Mouse (Mus musculus): ENCODE measurements around the gene Hoxd10.

The Hoxd10 gene

GRCm38 (mm10) chr2:74691022-74691951, at the start of gene Hoxd10:
Gene Hoxd10, plus strand, starts transcription at chr2:74691924.
- in situ Hi-C loops (cut with MboI; ENCODE audit: low sequenced_read_pairs) = loop anchor here (10.0 to 25.0 kb wide), 2 partner anchors 454 to 621 kb away; no protein-coding TSS in a partner anchor

GRCm38 (mm10) chr2:74642431-74642830, 49.3 kb upstream of the Hoxd10 start:
- in situ Hi-C loops (cut with MboI; ENCODE audit: low sequenced_read_pairs) = no loop called here

- in situ Hi-C loops (cut with MboI; ENCODE audit: low sequenced_read_pairs) = no loop called here
These were observed 46.1 kb upstream of the Hoxd10 start for GRCm38 (mm10) chr2:74645631-74646030.

GRCm38 (mm10) chr2:74647082-74647864, 44.5 kb upstream of the Hoxd10 start:
- in situ Hi-C loops (cut with MboI; ENCODE audit: low sequenced_read_pairs) = no loop called here

GRCm38 (mm10) chr2:74652996-74653340, 38.8 kb upstream of the Hoxd10 start:
- in situ Hi-C loops (cut with MboI; ENCODE audit: low sequenced_read_pairs) = loop anchor here (25.0 kb wide), 1 partner anchor 591 kb away; no protein-coding TSS in a partner anchor

- in situ Hi-C loops (cut with MboI; ENCODE audit: low sequenced_read_pairs) = loop anchor here (25.0 kb wide), 1 partner anchor 592 kb away; no protein-coding TSS in a partner anchor
These were observed 37.8 kb upstream of the Hoxd10 start for GRCm38 (mm10) chr2:74653781-74654535.

GRCm38 (mm10) chr2:74654743-74655419, 36.8 kb upstream of the Hoxd10 start:
- in situ Hi-C loops (cut with MboI; ENCODE audit: low sequenced_read_pairs) = loop anchor here (25.0 kb wide), 1 partner anchor 593 kb away; no protein-coding TSS in a partner anchor

- in situ Hi-C loops (cut with MboI; ENCODE audit: low sequenced_read_pairs) = loop anchor here (25.0 kb wide), 1 partner anchor 593 kb away; no protein-coding TSS in a partner anchor
These were observed 36.3 kb upstream of the Hoxd10 start for GRCm38 (mm10) chr2:74655420-74655781.

GRCm38 (mm10) chr2:74655821-74656631, 35.7 kb upstream of the Hoxd10 start:
- in situ Hi-C loops (cut with MboI; ENCODE audit: low sequenced_read_pairs) = loop anchor here (25.0 kb wide), 1 partner anchor 594 kb away; no protein-coding TSS in a partner anchor

- in situ Hi-C loops (cut with MboI; ENCODE audit: low sequenced_read_pairs) = loop anchor here (25.0 kb wide), 1 partner anchor 594 kb away; no protein-coding TSS in a partner anchor
These were observed 35.1 kb upstream of the Hoxd10 start for GRCm38 (mm10) chr2:74656632-74657021.

GRCm38 (mm10) chr2:74657251-74658023, 34.3 kb upstream of the Hoxd10 start:
- in situ Hi-C loops (cut with MboI; ENCODE audit: low sequenced_read_pairs) = loop anchor here (25.0 kb wide), 1 partner anchor 595 kb away; no protein-coding TSS in a partner anchor

GRCm38 (mm10) chr2:74658024-74658666, 33.6 kb upstream of the Hoxd10 start:
- in situ Hi-C loops (cut with MboI; ENCODE audit: low sequenced_read_pairs) = loop anchor here (25.0 kb wide), 1 partner anchor 596 kb away; no protein-coding TSS in a partner anchor

- in situ Hi-C loops (cut with MboI; ENCODE audit: low sequenced_read_pairs) = loop anchor here (25.0 kb wide), 1 partner anchor 597 kb away; no protein-coding TSS in a partner anchor
These were observed 32.9 kb upstream of the Hoxd10 start for GRCm38 (mm10) chr2:74658667-74659371.

- in situ Hi-C loops (cut with MboI; ENCODE audit: low sequenced_read_pairs) = loop anchor here (10.0 to 25.0 kb wide), 2 partner anchors 365 to 597 kb away; no protein-coding TSS in a partner anchor
These were observed 32.2 kb upstream of the Hoxd10 start, which contains the start of gene Evx2 for GRCm38 (mm10) chr2:74659507-74660005. Gene Evx2, minus strand, starts transcription at chr2:74659557.

- in situ Hi-C loops (cut with MboI; ENCODE audit: low sequenced_read_pairs) = loop anchor here (10.0 to 25.0 kb wide), 2 partner anchors 366 to 598 kb away; no protein-coding TSS in a partner anchor
These were observed 31.0 kb upstream of the Hoxd10 start for GRCm38 (mm10) chr2:74660421-74661375.
